Mouse (Mus musculus): ENCODE measurements around the gene Tmem274.

- TF ChIP-seq CTCF (conservative IDR thresholded peaks at IDR 0.05; ENCODE audit: insufficient read depth, insufficient read length, low read depth, low read length) (peak; percentile 89), POLR2A (IDR thresholded peaks at IDR 0.05; ENCODE audit: low read depth, low read length) (no peak)
These were observed 32.0 kb upstream of the Tmem274 start for GRCm38 (mm10) chr4:149444964-149445701.

All from kidney, adult 2 months (tissue).